Comparison of ENCODE assay signal across 12 mouse cellular contexts in the genomic region with DNA sequence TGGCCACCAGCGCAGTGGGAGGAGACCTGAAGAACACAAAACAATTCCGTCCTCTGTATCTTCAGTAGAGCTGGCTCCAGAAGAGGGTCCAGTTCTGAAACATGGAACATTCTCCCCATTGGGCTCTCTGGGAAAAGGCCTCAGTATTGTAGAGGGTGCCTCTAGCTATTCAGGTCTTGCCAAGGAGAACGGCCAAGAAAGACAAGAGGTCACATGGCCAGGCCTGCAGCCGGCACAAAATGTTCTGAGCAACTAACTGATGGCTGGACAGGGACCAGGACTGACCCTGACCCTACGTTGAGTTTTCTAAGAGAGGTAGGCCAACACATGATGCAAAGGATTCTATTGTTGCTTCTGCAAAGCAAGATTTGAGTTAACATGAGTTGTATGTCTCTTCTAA.
DNase-seq lines count a peak whose midpoint lies in the region; ATAC-seq and TF ChIP-seq lines count a peak whose summit lies in the region.
"Had no signal": no experiment of that assay in that cellular context is flagged by ENCODE, and none has a peak within 500 bp of the region (broad histone marks: within the 10 kb centered on the region; RNA-seq: fewer than 3 reads in every experiment).

No protein-coding gene starts in this region.

- no peak for ATAC-seq in heart, embryonic 11.5 days (replicated peaks; ENCODE audit: insufficient number of reproducible peaks, low FRiP score, low TSS enrichment)

- no peaks in the 10 kb centered on the region; the same call in 1 of the 2 replicates for H3K4me1 ChIP-seq in heart, adult 2 months (ENCODE audit: control insufficient read depth, insufficient read depth, low read length)
- H3K4me1 ChIP-seq in heart, embryonic 11.5 days (ENCODE audit: control insufficient read depth, insufficient read depth, low read length) = no peaks in the 10 kb centered on the region
- no peaks in the 10 kb centered on the region for H3K4me1 ChIP-seq in lung, adult 2 months (ENCODE audit: control insufficient read depth, insufficient read depth, low read length)
- H3K4me1 ChIP-seq: embryonic facial prominence, embryonic 12.5 days; liver, embryonic 13.5 days had no signal

- WGBS in heart, adult 2 months = 56% methylated on average over 5 of the region's 5 CpGs
- WGBS in heart, embryonic 11.5 days (ENCODE audit: insufficient replicate concordance) = 85% methylated on average over 5 of the region's 5 CpGs
- WGBS in lung, adult 2 months = 72% methylated on average over 5 of the region's 5 CpGs

- H3K27ac ChIP-seq in heart, adult 2 months = no peak overlapping the region
- H3K27ac ChIP-seq in heart, embryonic 11.5 days (ENCODE audit: low read depth, low read length) = no peak overlapping the region
- H3K27ac ChIP-seq: embryonic facial prominence, embryonic 12.5 days; hindbrain, embryonic 14.5 days; liver, embryonic 13.5 days had no signal

- peak; percentile 88 for TF ChIP-seq EP300 in heart, adult 2 months (IDR thresholded peaks at IDR 0.05; ENCODE audit: insufficient read depth, low read depth, low read length)

- H3K4me2 ChIP-seq in heart, embryonic 11.5 days = no peak overlapping the region
- H3K4me2 ChIP-seq: embryonic facial prominence, embryonic 12.5 days; hindbrain, embryonic 14.5 days; liver, embryonic 13.5 days had no signal

- no peaks in the 10 kb centered on the region for H3K36me3 ChIP-seq in heart, adult 2 months (ENCODE audit: control insufficient read depth, insufficient read depth, low read length)
- H3K36me3 ChIP-seq in heart, embryonic 11.5 days (ENCODE audit: control insufficient read depth, insufficient read depth, low read length) = no peaks in the 10 kb centered on the region
- H3K36me3 ChIP-seq: embryonic facial prominence, embryonic 12.5 days; liver, embryonic 13.5 days had no signal

- no peak overlapping the region for H3K4me3 ChIP-seq in heart, adult 2 months
- H3K4me3 ChIP-seq in heart, embryonic 11.5 days (ENCODE audit: low read depth, low read length) = no peak overlapping the region
- H3K4me3 ChIP-seq in lung, adult 2 months (replicated peaks; ENCODE audit: extremely low read depth, low read depth, low read length) = no peak overlapping the region
- H3K4me3 ChIP-seq: embryonic facial prominence, embryonic 12.5 days; liver, embryonic 13.5 days had no signal

- no peak for TF ChIP-seq CTCF in heart, adult 2 months (IDR thresholded peaks at IDR 0.05)
- TF ChIP-seq CTCF in lung, adult 2 months (IDR thresholded peaks at IDR 0.05; ENCODE audit: insufficient read depth, low read length) = no peak

- no peaks in the 10 kb centered on the region for H3K79me2 ChIP-seq in heart, adult 2 months (replicated peaks; ENCODE audit: control insufficient read depth, insufficient read depth, low read length)

- H3K9ac ChIP-seq in heart, adult 2 months (ENCODE audit: low read depth, low read length) = no peak overlapping the region
- H3K9ac ChIP-seq in heart, embryonic 11.5 days (ENCODE audit: low read depth, low read length) = no peak overlapping the region
- H3K9ac ChIP-seq: embryonic facial prominence, embryonic 12.5 days; hindbrain, embryonic 14.5 days; liver, embryonic 13.5 days had no signal

- no peaks in the 10 kb centered on the region for H3K9me3 ChIP-seq in heart, embryonic 11.5 days (replicated peaks; ENCODE audit: control insufficient read depth, low read length)
- H3K9me3 ChIP-seq: embryonic facial prominence, embryonic 12.5 days; liver, embryonic 13.5 days had no signal

- intact Hi-C loops in heart, adult 2 months (cut with DNase I) = no loop called here
- intact Hi-C loops in heart, postnatal 10 days (cut with DNase I) = no loop called here

- DNase-seq in heart, adult 2 months = peak in 1 of 2 experiments; percentile 72
- DNase-seq in lung, postnatal 25 days (ENCODE audit: low spot score) = peak; percentile 18
- DNase-seq in lung, adult 2 months = no peak
- peak; percentile 38 to 57 for DNase-seq in heart, postnatal 10 days
- peak; percentile 41 to 43 for DNase-seq in right cerebral cortex, postnatal 36 days (ENCODE audit: low spot score in 2 of 2)
- DNase-seq in T-cell, adult 2 months (ENCODE audit: low spot score) = no peak
- no peak for DNase-seq in urinary bladder, adult 18-20 months (ENCODE audit: low spot score in 2 of 2)
- DNase-seq: liver, embryonic 13.5 days; thymus, postnatal 14 days had no signal

- TF ChIP-seq POLR2A in heart, adult 2 months (IDR thresholded peaks at IDR 0.05; ENCODE audit: insufficient read depth, low read depth, low read length) = no peak
- no peak for TF ChIP-seq POLR2A in lung, adult 2 months (IDR thresholded peaks at IDR 0.05; ENCODE audit: borderline replicate concordance, extremely low read depth, low read depth, low read length)

- no peaks in the 10 kb centered on the region for H3K27me3 ChIP-seq in heart, adult 2 months (ENCODE audit: control insufficient read depth, insufficient read depth, low read length)
- H3K27me3 ChIP-seq in heart, embryonic 11.5 days (ENCODE audit: control insufficient read depth, insufficient read depth, low read length) = no peaks in the 10 kb centered on the region
- H3K27me3 ChIP-seq: embryonic facial prominence, embryonic 12.5 days; liver, embryonic 13.5 days had no signal

Comparison
In these comparisons a context has a peak if more than half of its experiments do, and no peak if none do; other contexts are left out.
1. DNase-seq: peak in lung, postnatal 25 days (single experiment), heart, postnatal 10 days (2 of 2) and right cerebral cortex, postnatal 36 days (2 of 2); none in lung, adult 2 months (single experiment), T-cell, adult 2 months (single experiment) and urinary bladder, adult 18-20 months (0 of 2).